Mouse (Mus musculus) liver, postnatal 0 days (tissue): Measurements from ENCODE around the gene Taar7b. TPM values are rescaled to one million over a fixed set of nuclear protein-coding genes. Genes with fewer than 3 reads are reported as not detected.
A peak's percentile ranks its signal among the peaks of the same experiment; 100 is the strongest.

Source experiments
- ATAC-seq: fragments of 200-750 bp; cut with Nextera tagmentation; 2 replicates; pipeline ENCODE4 v1.8.0; 2017; ENCODE audit warnings: mild to moderate bottlenecking, moderate library complexity
- DNase-seq: peaks from one replicate; pipeline ENCODE4 v3.0.0-alpha.2; 2016
- H3K27ac ChIP-seq: fragments of 300-500 bp; sonication (generic); 2 replicates; pipeline ENCODE4 v1.5.1; 2014; ENCODE audit warnings: antibody characterized with exemption, moderate library complexity, mild to moderate bottlenecking, low read depth
- H3K27me3 ChIP-seq: fragments of 300-500 bp; sonication (generic); 2 replicates; pipeline ENCODE4 v1.6.1; 2014; ENCODE audit warnings: low read length, control low read depth, mixed read lengths; ENCODE audit not compliant: insufficient read depth
- H3K36me3 ChIP-seq: fragments of 300-500 bp; sonication (generic); replicated peaks from 2 replicates; pipeline ENCODE4 v1.6.1; 2014; ENCODE audit warnings: mild to moderate bottlenecking, control low read depth, low read length, moderate library complexity, mixed read lengths; ENCODE audit not compliant: insufficient read depth
- H3K4me1 ChIP-seq: fragments of 300-500 bp; sonication (generic); 2 replicates; pipeline ENCODE4 v1.6.1; 2014; ENCODE audit warnings: antibody characterized with exemption, mild to moderate bottlenecking, control low read depth; ENCODE audit not compliant: insufficient read depth
- H3K4me2 ChIP-seq: fragments of 300-500 bp; sonication (generic); 2 replicates; pipeline ENCODE4 v1.6.1; 2014; ENCODE audit warnings: low read depth, mild to moderate bottlenecking, low read length, moderate library complexity, mixed read lengths
- H3K4me3 ChIP-seq: fragments of 300-500 bp; sonication (generic); 2 replicates; pipeline ENCODE4 v1.5.1; 2014; ENCODE audit warnings: low read depth, low read length
- H3K9ac ChIP-seq: fragments of 300-500 bp; sonication (generic); replicated peaks from 2 replicates; pipeline ENCODE4 v1.6.1; 2014; ENCODE audit warnings: mild to moderate bottlenecking, moderate library complexity
- H3K9me3 ChIP-seq: fragments of 300-500 bp; sonication (generic); 2 replicates; pipeline ENCODE4 v1.6.1; 2016; ENCODE audit warnings: mild to moderate bottlenecking, control low read depth, low read length, mixed read lengths
- CTCF ChIP-seq: sonication (generic); IDR thresholded peaks from 2 replicates; pipeline ENCODE4 v1.5.1; 2016; ENCODE audit warnings: antibody characterized with exemption, low read depth
- EP300 ChIP-seq: IDR thresholded peaks from 2 replicates; pipeline ENCODE4 v1.6.1; 2016; ENCODE audit warnings: antibody characterized with exemption, low read depth, mild to moderate bottlenecking
- WGBS: fragments of 180-500 bp; shearing (Covaris S2); extraction: QIAGEN DNeasy Blood & Tissue Kit; methylation state at CpG from one replicate; pipeline ENCODE4 v1.1.7; 2014; ENCODE audit not compliant: insufficient replicate concordance; 5-methylcytosine and 5-hydroxymethylcytosine counted together
- polyA plus RNA-seq: library from polyadenylated mRNA; unstranded; fragments of >200 nt; fragmentation: Nextera tagmentation; extraction: Ambion mirVana; gene quantifications from 2 replicates; pipeline ENCODE4 v1.2.1, GENCODE M21; 2015

Taar7b gene
- polyA plus RNA-seq, 1 experiment from 2014 or later, result not detected

GRCm38 (mm10) chr10:23970656-23971165 is 29.0 kb upstream of the Taar7b start, which contains the start of gene Taar5:
Taar5 (plus strand) TSS chr10:23970706.
- Histone ChIP-seq H3K9ac (no peak within 1 kb of the TSS), H3K9me3 (no peaks in the 10 kb centered on the region), H3K4me3 (no peak within 1 kb of the TSS), H3K27me3 (no peaks in the 10 kb centered on the region), H3K27ac (no peak within 1 kb of the TSS), H3K4me2 (no peak within 1 kb of the TSS), H3K36me3 (no peaks in the 10 kb centered on the region), H3K4me1 (no peaks in the 10 kb centered on the region)
- WGBS, result 80% methylated on average over 11 of the region's 11 CpGs
- no peak for DNase-seq
- ATAC-seq, result no peak
- no peak for TF ChIP-seq CTCF

GRCm38 (mm10) chr10:23971256-23971655 is 28.5 kb upstream of the Taar7b start:
- no peak overlapping the region for H3K4me3 ChIP-seq

GRCm38 (mm10) chr10:23977958-23978357 is 21.8 kb upstream of the Taar7b start:
- no peaks in the 10 kb centered on the region for H3K4me1 ChIP-seq
- no peaks in the 10 kb centered on the region for H3K27me3 ChIP-seq
- H3K27ac ChIP-seq, result no peak overlapping the region
- DNase-seq, result no peak
- no peak overlapping the region for H3K4me2 ChIP-seq
- no peaks in the 10 kb centered on the region for H3K9me3 ChIP-seq
- H3K36me3 ChIP-seq, result no peaks in the 10 kb centered on the region
- TF ChIP-seq EP300 (no peak), CTCF (no peak)
- 50% methylated on average over 4 of the region's 4 CpGs for WGBS
- no peak for ATAC-seq
- no peak overlapping the region for H3K9ac ChIP-seq
- H3K4me3 ChIP-seq, result no peak overlapping the region

More at GRCm38 (mm10) chr10:23971256-23971655, 28.5 kb upstream of the Taar7b start:
- Histone ChIP-seq H3K4me1 (no peaks in the 10 kb centered on the region), H3K27me3 (no peaks in the 10 kb centered on the region), H3K4me2 (no peak overlapping the region), H3K9ac (no peak overlapping the region), H3K27ac (no peak overlapping the region), H3K9me3 (no peaks in the 10 kb centered on the region), H3K36me3 (no peaks in the 10 kb centered on the region)
- 76% methylated on average over 5 of the region's 5 CpGs for WGBS
- ATAC-seq (no peak), DNase-seq (no peak)
- no peak for TF ChIP-seq EP300
- no peak for TF ChIP-seq CTCF

- Histone ChIP-seq H3K27me3 (no peaks in the 10 kb centered on the region), H3K4me3 (no peak overlapping the region), H3K9ac (no peak overlapping the region), H3K36me3 (no peaks in the 10 kb centered on the region), H3K4me1 (no peaks in the 10 kb centered on the region), H3K4me2 (no peak overlapping the region), H3K9me3 (no peaks in the 10 kb centered on the region), H3K27ac (no peak overlapping the region)
- peak; percentile 86 for TF ChIP-seq CTCF
- TF ChIP-seq EP300, result no peak
- WGBS, result 40% methylated on average over 16 of the region's 16 CpGs
- DNase-seq (peak; percentile 73), ATAC-seq (peak; percentile 73)
Observed at GRCm38 (mm10) chr10:23978901-23979705, 20.6 kb upstream of the Taar7b start.

- no peaks in the 10 kb centered on the region for H3K9me3 ChIP-seq
- TF ChIP-seq EP300 (no peak), CTCF (no peak)
- 66% methylated on average over 8 of the region's 8 CpGs for WGBS
- H3K27ac ChIP-seq, result no peak within 1 kb of the TSS
- H3K27me3 ChIP-seq, result no peaks in the 10 kb centered on the region
- H3K9ac ChIP-seq, result no peak within 1 kb of the TSS
- no peaks in the 10 kb centered on the region for H3K36me3 ChIP-seq
- DNase-seq (no peak), ATAC-seq (no peak)
- H3K4me3 ChIP-seq, result no peak within 1 kb of the TSS
- no peak within 1 kb of the TSS for H3K4me2 ChIP-seq
- 0 out of 2 replicates have a peak, but pooled peaks cover 2% of the 10 kb centered on the region for H3K4me1 ChIP-seq
Observed at GRCm38 (mm10) chr10:23985546-23985945, 14.2 kb upstream of the Taar7b start, which contains the start of gene Taar6. Taar6 (minus strand) TSS chr10:23985646.

GRCm38 (mm10) chr10:23986419-23986818 is 13.3 kb upstream of the Taar7b start:
- Histone ChIP-seq H3K4me3 (no peak overlapping the region), H3K9ac (no peak overlapping the region), H3K9me3 (no peaks in the 10 kb centered on the region), H3K36me3 (no peaks in the 10 kb centered on the region), H3K27me3 (no peaks in the 10 kb centered on the region), H3K27ac (no peak overlapping the region), H3K4me2 (no peak overlapping the region), H3K4me1 (0 out of 2 replicates have a peak, but pooled peaks cover 2% of the 10 kb centered on the region)
- no peak for ATAC-seq
- TF ChIP-seq EP300, result no peak
- no peak for TF ChIP-seq CTCF
- no peak for DNase-seq
- WGBS, result 40% methylated on average over 5 of the region's 5 CpGs
